Mouse (Mus musculus) heart, embryonic 11.5 days (tissue): ENCODE measurements around the gene B3gnt7. TPM values are rescaled to one million over a fixed set of nuclear protein-coding genes. Genes with fewer than 3 reads are reported as not detected.
A peak's percentile ranks its signal among the peaks of the same experiment; 100 is the strongest.

ENCODE experiments used
- ATAC-seq: fragments of 200-750 bp; cut with Nextera tagmentation; replicated peaks from 2 replicates; pipeline ENCODE4 v1.8.0; 2017; ENCODE audit warnings: moderate library complexity; ENCODE audit not compliant: insufficient number of reproducible peaks, low FRiP score, low TSS enrichment
- H3K27ac ChIP-seq: fragments of 300-500 bp; sonication (generic); 2 replicates; pipeline ENCODE4 v1.5.1; 2014; ENCODE audit warnings: mild to moderate bottlenecking, low read depth, low read length
- H3K27me3 ChIP-seq: fragments of 300-500 bp; sonication (generic); 2 replicates; pipeline ENCODE4 v1.6.1; 2014; ENCODE audit warnings: mild to moderate bottlenecking, low read length, mixed read lengths; ENCODE audit not compliant: control insufficient read depth, insufficient read depth
- H3K36me3 ChIP-seq: fragments of 300-500 bp; sonication (generic); 2 replicates; pipeline ENCODE4 v1.6.1; 2014; ENCODE audit warnings: mild to moderate bottlenecking, low read length, moderate library complexity, mixed read lengths; ENCODE audit not compliant: control insufficient read depth, insufficient read depth
- H3K4me1 ChIP-seq: fragments of 300-500 bp; sonication (generic); 2 replicates; pipeline ENCODE4 v1.6.1; 2014; ENCODE audit warnings: low read length; ENCODE audit not compliant: control insufficient read depth, insufficient read depth
- H3K4me2 ChIP-seq: fragments of 300-500 bp; sonication (generic); 2 replicates; pipeline ENCODE4 v1.6.1; 2014; ENCODE audit warnings: mild to moderate bottlenecking, moderate library complexity
- H3K4me3 ChIP-seq: fragments of 300-500 bp; sonication (generic); 2 replicates; pipeline ENCODE4 v1.5.1; 2014; ENCODE audit warnings: low read depth, low read length
- H3K9ac ChIP-seq: fragments of 300-500 bp; sonication (generic); 2 replicates; pipeline ENCODE4 v1.6.1; 2014; ENCODE audit warnings: mild to moderate bottlenecking, low read depth, low read length, moderate library complexity
- H3K9me3 ChIP-seq: fragments of 300-500 bp; sonication (generic); replicated peaks from 2 replicates; pipeline ENCODE4 v1.6.1; 2016; ENCODE audit warnings: low read length; ENCODE audit not compliant: control insufficient read depth
- WGBS: fragments of 180-500 bp; shearing (Covaris S2); extraction: QIAGEN DNeasy Blood & Tissue Kit; methylation state at CpG from one replicate; pipeline ENCODE4 v1.1.7; 2014; ENCODE audit not compliant: insufficient replicate concordance; 5-methylcytosine and 5-hydroxymethylcytosine counted together
- polyA plus RNA-seq: library from polyadenylated mRNA; unstranded; fragments of >200 nt; fragmentation: Nextera tagmentation; extraction: Ambion mirVana; gene quantifications from 2 replicates; pipeline ENCODE4 v1.2.1, GENCODE M21; 2014

B3gnt7 gene
- 7.0 and 7.7 TPM in 2 replicates for polyA plus RNA-seq

GRCm38 (mm10) chr1:86302532-86302931, at the start of gene B3gnt7:
Gene B3gnt7, plus strand, starts transcription at chr1:86302832.
- Histone ChIP-seq H3K4me2 (peak within 1 kb of the TSS; percentile 99), H3K27ac (no peak within 1 kb of the TSS), H3K9me3 (no peaks in the 10 kb centered on the region), H3K4me3 (peak within 1 kb of the TSS; percentile 68), H3K4me1 (peaks cover 7% of the 10 kb centered on the region; the same call in 1 of the 2 replicates), H3K27me3 (peaks cover 45% of the 10 kb centered on the region), H3K9ac (peak within 1 kb of the TSS; percentile 62), H3K36me3 (no peaks in the 10 kb centered on the region; the same call in 1 of the 2 replicates)
- WGBS = 31% methylated on average over 6 of the region's 6 CpGs
- no peak for ATAC-seq

GRCm38 (mm10) chr1:86253410-86253809, 49.2 kb upstream of the B3gnt7 start:
- Histone ChIP-seq H3K4me2 (no peak overlapping the region), H3K36me3 (no peaks in the 10 kb centered on the region), H3K9me3 (no peaks in the 10 kb centered on the region), H3K9ac (no peak overlapping the region), H3K27me3 (no peaks in the 10 kb centered on the region), H3K4me3 (no peak overlapping the region), H3K4me1 (peaks cover 8% of the 10 kb centered on the region), H3K27ac (no peak overlapping the region)
- 80% methylated on average over 8 of the region's 8 CpGs for WGBS
- ATAC-seq = no peak

- WGBS = 69% methylated on average over 4 of the region's 4 CpGs
- H3K4me1 ChIP-seq = peaks cover 4% of the 10 kb centered on the region; the same call in 1 of the 2 replicates
- ATAC-seq = no peak
- no peak overlapping the region for H3K4me3 ChIP-seq
- H3K9ac ChIP-seq = no peak overlapping the region
- no peaks in the 10 kb centered on the region for H3K9me3 ChIP-seq
- no peak overlapping the region for H3K27ac ChIP-seq
- no peak overlapping the region for H3K4me2 ChIP-seq
- no peaks in the 10 kb centered on the region for H3K27me3 ChIP-seq
- H3K36me3 ChIP-seq = no peaks in the 10 kb centered on the region
These were observed 46.3 kb upstream of the B3gnt7 start for GRCm38 (mm10) chr1:86256311-86256710.

GRCm38 (mm10) chr1:86257228-86257627, 45.4 kb upstream of the B3gnt7 start:
- Histone ChIP-seq H3K27me3 (no peaks in the 10 kb centered on the region), H3K4me2 (no peak overlapping the region), H3K9me3 (no peaks in the 10 kb centered on the region), H3K9ac (no peak overlapping the region), H3K36me3 (no peaks in the 10 kb centered on the region), H3K27ac (no peak overlapping the region), H3K4me1 (peaks cover 4% of the 10 kb centered on the region; the same call in 1 of the 2 replicates), H3K4me3 (no peak overlapping the region)
- no peak for ATAC-seq
- WGBS = 85% methylated on average over 8 of the region's 8 CpGs

GRCm38 (mm10) chr1:86258171-86258824, 44.3 kb upstream of the B3gnt7 start:
- WGBS = 47% methylated on average over 7 of the region's 7 CpGs
- H3K4me2 ChIP-seq = no peak overlapping the region
- no peaks in the 10 kb centered on the region for H3K27me3 ChIP-seq
- no peak overlapping the region for H3K9ac ChIP-seq
- H3K4me3 ChIP-seq = no peak overlapping the region
- no peak; the same call in 1 of the 2 replicates for ATAC-seq
- no peaks in the 10 kb centered on the region for H3K9me3 ChIP-seq
- no peaks in the 10 kb centered on the region for H3K36me3 ChIP-seq
- peaks cover 4% of the 10 kb centered on the region; the same call in 1 of the 2 replicates for H3K4me1 ChIP-seq
- H3K27ac ChIP-seq = no peak overlapping the region

- Histone ChIP-seq H3K4me1 (no peaks in the 10 kb centered on the region; the same call in 1 of the 2 replicates), H3K4me3 (no peak overlapping the region), H3K27me3 (no peaks in the 10 kb centered on the region), H3K36me3 (no peaks in the 10 kb centered on the region), H3K9ac (no peak overlapping the region), H3K4me2 (no peak overlapping the region), H3K27ac (no peak overlapping the region), H3K9me3 (no peaks in the 10 kb centered on the region)
- WGBS = 72% methylated on average over 7 of the region's 7 CpGs
- no peak for ATAC-seq
These were observed 38.9 kb upstream of the B3gnt7 start for GRCm38 (mm10) chr1:86263564-86264339.

- 57% methylated on average over 3 of the region's 3 CpGs for WGBS
- Histone ChIP-seq H3K4me2 (no peak overlapping the region), H3K4me1 (no peaks in the 10 kb centered on the region; the same call in 1 of the 2 replicates), H3K27ac (no peak overlapping the region), H3K9me3 (no peaks in the 10 kb centered on the region), H3K9ac (no peak overlapping the region), H3K36me3 (no peaks in the 10 kb centered on the region), H3K27me3 (no peaks in the 10 kb centered on the region), H3K4me3 (no peak overlapping the region)
- no peak for ATAC-seq
These were observed 37.6 kb upstream of the B3gnt7 start for GRCm38 (mm10) chr1:86265060-86265459.

GRCm38 (mm10) chr1:86268492-86269189, 34.0 kb upstream of the B3gnt7 start:
- Histone ChIP-seq H3K4me2 (no peak overlapping the region), H3K27me3 (no peaks in the 10 kb centered on the region), H3K27ac (no peak overlapping the region), H3K4me1 (no peaks in the 10 kb centered on the region; the same call in 1 of the 2 replicates), H3K9ac (no peak overlapping the region), H3K36me3 (no peaks in the 10 kb centered on the region), H3K4me3 (no peak overlapping the region), H3K9me3 (no peaks in the 10 kb centered on the region)
- no peak for ATAC-seq
- WGBS = 82% methylated on average over 9 of the region's 9 CpGs
